Mouse (Mus musculus) hindbrain, embryonic 13.5 days (tissue): Measurements from ENCODE around the gene Igtp. TPM values are rescaled to one million over a fixed set of nuclear protein-coding genes. Genes with fewer than 3 reads are reported as not detected.
A peak's percentile ranks its signal among the peaks of the same experiment; 100 is the strongest.

Experiments
- ATAC-seq: fragments of 200-750 bp; cut with Nextera tagmentation; 2 replicates; pipeline ENCODE4 v1.8.0; 2017; ENCODE audit warnings: moderate TSS enrichment; ENCODE audit not compliant: low FRiP score
- H3K27ac ChIP-seq: fragments of 300-500 bp; sonication (generic); 2 replicates; pipeline ENCODE4 v1.5.1; 2015; ENCODE audit warnings: inconsistent platforms, mild to moderate bottlenecking, moderate library complexity
- H3K27me3 ChIP-seq: fragments of 300-500 bp; sonication (generic); 2 replicates; pipeline ENCODE4 v1.6.1; 2015; ENCODE audit warnings: mild to moderate bottlenecking, inconsistent platforms
- H3K36me3 ChIP-seq: fragments of 300-500 bp; sonication (generic); 2 replicates; pipeline ENCODE4 v1.6.1; 2015; ENCODE audit warnings: mild to moderate bottlenecking, inconsistent platforms
- H3K4me1 ChIP-seq: fragments of 300-500 bp; sonication (generic); replicated peaks from 2 replicates; pipeline ENCODE4 v1.6.1; 2015; ENCODE audit warnings: inconsistent platforms
- H3K4me2 ChIP-seq: fragments of 300-500 bp; sonication (generic); 2 replicates; pipeline ENCODE4 v1.6.1; 2015; ENCODE audit warnings: inconsistent platforms, mild to moderate bottlenecking, moderate library complexity
- H3K4me3 ChIP-seq: fragments of 300-500 bp; sonication (generic); 2 replicates; pipeline ENCODE4 v1.5.1; 2015; ENCODE audit warnings: mild to moderate bottlenecking, inconsistent platforms
- H3K9ac ChIP-seq: fragments of 300-500 bp; sonication (generic); 2 replicates; pipeline ENCODE4 v1.6.1; 2015; ENCODE audit warnings: mild to moderate bottlenecking, inconsistent platforms
- H3K9me3 ChIP-seq: fragments of 300-500 bp; sonication (generic); 2 replicates; pipeline ENCODE4 v1.6.1; 2016; ENCODE audit warnings: inconsistent platforms
- WGBS: fragments of 180-500 bp; shearing (Covaris S2); methylation state at CpG from one replicate; pipeline ENCODE4 v1.1.7; 2015; 5-methylcytosine and 5-hydroxymethylcytosine counted together
- polyA plus RNA-seq: library from polyadenylated mRNA; unstranded; fragments of >200 nt; fragmentation: Nextera tagmentation; extraction: Ambion mirVana; gene quantifications from 2 replicates; pipeline ENCODE4 v1.2.1, GENCODE M21; 2015

The Igtp gene
- polyA plus RNA-seq, 1 experiment from 2014 or later: 1.6 TPM

GRCm38 (mm10) chr11:58238840-58239791, 39.8 kb downstream of the Igtp start:
- ATAC-seq: peak; percentile 93
- H3K4me1 ChIP-seq: peaks cover 5% of the 10 kb centered on the region
- no peaks in the 10 kb centered on the region for H3K36me3 ChIP-seq
- H3K27me3 ChIP-seq: peaks cover 10% of the 10 kb centered on the region
- H3K4me3 ChIP-seq: peak overlapping the region; percentile 45
- H3K27ac ChIP-seq: peak overlapping the region; percentile 32; the same call in 1 of the 2 replicates
- WGBS: 1% methylated on average over 37 of the region's 37 CpGs
- peak overlapping the region; percentile 65 for H3K9ac ChIP-seq
- H3K4me2 ChIP-seq: peak overlapping the region; percentile 63
- H3K9me3 ChIP-seq: no peaks in the 10 kb centered on the region

GRCm38 (mm10) chr11:58247294-58247693, 47.9 kb downstream of the Igtp start:
- WGBS: 54% methylated on average over 4 of the region's 4 CpGs
- Histone ChIP-seq H3K9ac (no peak overlapping the region), H3K27me3 (peaks cover 7% of the 10 kb centered on the region), H3K4me1 (no peaks in the 10 kb centered on the region), H3K36me3 (no peaks in the 10 kb centered on the region), H3K9me3 (no peaks in the 10 kb centered on the region), H3K27ac (no peak overlapping the region), H3K4me3 (no peak overlapping the region), H3K4me2 (no peak overlapping the region)
- ATAC-seq: no peak

GRCm38 (mm10) chr11:58249203-58249981, 50.0 kb downstream of the Igtp start:
- no peak overlapping the region for H3K4me2 ChIP-seq
- no peak overlapping the region for H3K27ac ChIP-seq
- no peak overlapping the region for H3K4me3 ChIP-seq
- no peak for ATAC-seq
- no peak overlapping the region for H3K9ac ChIP-seq
- no peaks in the 10 kb centered on the region for H3K9me3 ChIP-seq
- no peaks in the 10 kb centered on the region for H3K36me3 ChIP-seq
- H3K4me1 ChIP-seq: no peaks in the 10 kb centered on the region
- WGBS: 86% methylated on average over 7 of the region's 7 CpGs
- no peaks in the 10 kb centered on the region for H3K27me3 ChIP-seq

GRCm38 (mm10) chr11:58250550-58250949, 51.2 kb downstream of the Igtp start:
- no peak overlapping the region for H3K9ac ChIP-seq
- H3K9me3 ChIP-seq: no peaks in the 10 kb centered on the region
- no peaks in the 10 kb centered on the region for H3K36me3 ChIP-seq
- no peaks in the 10 kb centered on the region for H3K4me1 ChIP-seq
- no peak overlapping the region for H3K4me2 ChIP-seq
- no peak overlapping the region for H3K27ac ChIP-seq
- no peak for ATAC-seq
- H3K4me3 ChIP-seq: no peak overlapping the region
- 85% methylated on average over 5 of the region's 5 CpGs for WGBS
- no peaks in the 10 kb centered on the region for H3K27me3 ChIP-seq

GRCm38 (mm10) chr11:58254411-58254810, 55.1 kb downstream of the Igtp start:
- Histone ChIP-seq H3K27ac (no peak overlapping the region), H3K36me3 (no peaks in the 10 kb centered on the region), H3K9me3 (no peaks in the 10 kb centered on the region), H3K4me2 (no peak overlapping the region), H3K27me3 (no peaks in the 10 kb centered on the region), H3K9ac (no peak overlapping the region), H3K4me1 (no peaks in the 10 kb centered on the region), H3K4me3 (no peak overlapping the region)
- WGBS: 91% methylated on average over 3 of the region's 3 CpGs
- ATAC-seq: no peak

Other genes with a start within 250 kb of the Igtp start
- gene Larp1, start 190.5 kb upstream of the Igtp start, polyA plus RNA-seq: 16.4 and 17.4 TPM in 2 replicates
- 0.12 TPM in 1 of 2 replicates, not detected in the other for gene Gm12248, start 106.4 kb upstream of the Igtp start, polyA plus RNA-seq
- gene Cnot8, start 95.4 kb upstream of the Igtp start, polyA plus RNA-seq: 114 and 117 TPM in 2 replicates
- 13.6 and 17.0 TPM in 2 replicates for gene Gemin5, start 31.0 kb upstream of the Igtp start, polyA plus RNA-seq
- 104 and 108 TPM in 2 replicates for gene Mrpl22, start 27.9 kb upstream of the Igtp start, polyA plus RNA-seq
- gene Irgm2, start 62 bp downstream of the Igtp start, polyA plus RNA-seq: 0.75 and 0.99 TPM in 2 replicates
- 0.08 TPM in 1 of 2 replicates, not detected in the other for gene 4930438A08Rik, start 75.2 kb downstream of the Igtp start, polyA plus RNA-seq
- gene Zfp692, start 107.5 kb downstream of the Igtp start, polyA plus RNA-seq: 26.7 and 27.1 TPM in 2 replicates
- gene Zfp672, start 130.8 kb downstream of the Igtp start, polyA plus RNA-seq: 38.4 and 40.2 TPM in 2 replicates
- 48.5 and 49.9 TPM in 2 replicates for gene Sh3bp5l, start 131.2 kb downstream of the Igtp start, polyA plus RNA-seq
- not detected in 2 replicates for gene Lypd8, start 179.5 kb downstream of the Igtp start, polyA plus RNA-seq
- not detected in 2 replicates for gene 1810065E05Rik, start 221.6 kb downstream of the Igtp start, polyA plus RNA-seq
- gene Gm12253, start 233.0 kb downstream of the Igtp start, polyA plus RNA-seq: not detected in 2 replicates